Mouse (Mus musculus): ENCODE data around the gene Rpl18.

GRCm38 (mm10) chr7:45677627-45678295, 37.5 kb upstream of the Rpl18 start:
- TF ChIP-seq CHD2 (IDR thresholded peaks at IDR 0.05; ENCODE audit: low read depth, low read length) (no peak), ZNF384 (IDR thresholded peaks at IDR 0.05; ENCODE audit: low read depth, low read length) (no peak), ZC3H11A (IDR thresholded peaks at IDR 0.05; ENCODE audit: borderline replicate concordance, low read depth, low read length) (no peak)
